21 mouse cellular contexts compared by ENCODE assay signal in genomic region chr11:52782426-52782825, GRCm38 (mm10). TPM values are rescaled to one million over a fixed set of nuclear protein-coding genes. Genes with fewer than 3 reads are reported as not detected.
"Had no signal": no experiment of that assay in that cellular context is flagged by ENCODE, and none has a peak within 500 bp of the region (broad histone marks: within the 10 kb centered on the region; RNA-seq: fewer than 3 reads in every experiment).

No protein-coding gene starts in this region.

- H3K4me1 ChIP-seq: liver, embryonic 15.5 days; lung, embryonic 15.5 days; neural tube, embryonic 15.5 days had no signal

- DNase-seq: liver, postnatal 0 days; lung, adult 2 months; lung, postnatal 4 days; midbrain, embryonic 14.5 days; retina, postnatal 1 day; right cerebral cortex, adult 18-20 months; right cerebral cortex, postnatal 25 days; right cerebral cortex, postnatal 4 days; spleen, adult 18-20 months; thymus, adult 18-20 months; thymus, postnatal 14 days; thymus, postnatal 36 days had no signal

- H3K4me3 ChIP-seq: liver, embryonic 15.5 days; lung, embryonic 15.5 days; midbrain, embryonic 10.5 days; midbrain, embryonic 12.5 days; myocyte; neural tube, embryonic 13.5 days; neural tube, embryonic 15.5 days had no signal

- H3K36me3 ChIP-seq: liver, embryonic 15.5 days; lung, embryonic 15.5 days; midbrain, embryonic 10.5 days; midbrain, embryonic 12.5 days; neural tube, embryonic 13.5 days; neural tube, embryonic 15.5 days had no signal

- H3K27ac ChIP-seq: liver, embryonic 15.5 days; lung, embryonic 15.5 days; midbrain, embryonic 10.5 days; midbrain, embryonic 12.5 days; neural tube, embryonic 13.5 days; neural tube, embryonic 15.5 days had no signal

- H3K9me3 ChIP-seq: liver, embryonic 15.5 days; lung, embryonic 15.5 days; midbrain, embryonic 10.5 days; midbrain, embryonic 12.5 days; neural tube, embryonic 13.5 days; neural tube, embryonic 15.5 days had no signal

- H3K27me3 ChIP-seq: liver, embryonic 15.5 days; lung, embryonic 15.5 days; midbrain, embryonic 12.5 days; neural tube, embryonic 13.5 days; neural tube, embryonic 15.5 days had no signal

RNA-seq across cellular contexts. Expression of gene Fstl4, which starts 18.0 kb away (rescaled TPM):
- total RNA-seq: megakaryocyte, adult 5-6 weeks; megakaryocyte-erythroid progenitor cell, adult 5-6 weeks had no signal
- polyA plus RNA-seq: liver, postnatal 0 days; myocyte had no signal
